Mouse (Mus musculus) myocyte (in vitro differentiated cells): ENCODE results near the gene Zfp82. TPM values are rescaled to one million over a fixed set of nuclear protein-coding genes. Genes with fewer than 3 reads are reported as not detected.

Experiments used
- H3K27me3 ChIP-seq: one replicate; pipeline ENCODE4 v1.6.1; 2011; ENCODE audit not compliant: control insufficient read depth, insufficient read depth, insufficient read length
- H3K36me3 ChIP-seq: one replicate; pipeline ENCODE4 v1.6.1; 2011; ENCODE audit not compliant: control insufficient read depth, insufficient read depth
- H3K4me2 ChIP-seq: one replicate; pipeline ENCODE4 v1.6.1; 2011; ENCODE audit warnings: low read depth, control low read depth
- H3K4me3 ChIP-seq: one replicate; pipeline ENCODE4 v1.5.1; 2011; ENCODE audit warnings: mild to moderate bottlenecking, control low read depth, moderate library complexity
- H3K79me2 ChIP-seq: one replicate; pipeline ENCODE4 v1.6.1; 2011; ENCODE audit not compliant: control insufficient read depth, insufficient read depth
- H3ac ChIP-seq: one replicate; pipeline ENCODE4 v1.6.1; 2011; ENCODE audit not compliant: control insufficient read depth, insufficient read length
- CEBPB ChIP-seq: IDR thresholded peaks from 2 replicates; pipeline ENCODE4 v1.6.1; 2011; ENCODE audit warnings: mild to moderate bottlenecking, moderate library complexity; ENCODE audit not compliant: poor library complexity, insufficient read depth, severe bottlenecking
- E2F4 ChIP-seq: IDR thresholded peaks from one replicate; pipeline ENCODE4 v1.6.1; 2011; ENCODE audit warnings: mild to moderate bottlenecking, control low read depth, moderate library complexity; ENCODE audit not compliant: insufficient read depth
- MAX ChIP-seq: IDR thresholded peaks from one replicate; pipeline ENCODE4 v1.6.1; 2011; ENCODE audit warnings: low read depth, mild to moderate bottlenecking, control low read depth
- MYOD1 ChIP-seq, 3 experiments: IDR thresholded peaks; one replicate each; pipeline ENCODE4 v1.6.1; 2011; ENCODE audit warnings: control low read depth in 2 of 3, low read depth in 2 of 3, mild to moderate bottlenecking in 2 of 3, moderate library complexity in 1 of 3; ENCODE audit not compliant: insufficient read length in 2 of 3, control insufficient read depth in 1 of 3
- MYOG ChIP-seq, 3 experiments: IDR thresholded peaks; one replicate each; pipeline ENCODE4 v1.6.1; 2011; ENCODE audit warnings: control low read depth in 2 of 3, low read depth in 2 of 3, mild to moderate bottlenecking in 2 of 3; ENCODE audit not compliant: insufficient read length in 2 of 3, control insufficient read depth in 1 of 3, insufficient read depth in 1 of 3
- POLR2A ChIP-seq: IDR thresholded peaks from one replicate; pipeline ENCODE4 v1.6.1; 2011; ENCODE audit warnings: low read depth, mild to moderate bottlenecking, control low read depth, moderate library complexity; ENCODE audit not compliant: insufficient read length
- POLR2AphosphoS2 ChIP-seq: IDR thresholded peaks from one replicate; pipeline ENCODE4 v1.6.1; 2011; ENCODE audit warnings: low read depth, control low read depth; ENCODE audit not compliant: insufficient read length
- REST ChIP-seq: IDR thresholded peaks from one replicate; pipeline ENCODE4 v1.6.1; 2011; ENCODE audit warnings: mild to moderate bottlenecking, control low read depth, moderate library complexity; ENCODE audit not compliant: insufficient read depth, insufficient read length
- SRF ChIP-seq: IDR thresholded peaks from one replicate; pipeline ENCODE4 v1.6.1; 2011; ENCODE audit warnings: low read depth; ENCODE audit not compliant: control insufficient read depth, insufficient read length
- TCF12 ChIP-seq: IDR thresholded peaks from one replicate; pipeline ENCODE4 v1.6.1; 2011; ENCODE audit warnings: mild to moderate bottlenecking, control low read depth; ENCODE audit not compliant: poor library complexity, insufficient read depth, severe bottlenecking
- TCF3 ChIP-seq: IDR thresholded peaks from one replicate; pipeline ENCODE4 v1.6.1; 2011; ENCODE audit warnings: low read depth, control low read depth; ENCODE audit not compliant: insufficient read length
- USF1 ChIP-seq: IDR thresholded peaks from one replicate; pipeline ENCODE4 v1.6.1; 2011; ENCODE audit warnings: low read depth, mild to moderate bottlenecking, control low read depth, moderate library complexity
- polyA plus RNA-seq: library from polyadenylated mRNA; unstranded; fragments of >200 nt; fragmentation: generic; extraction: Trizol; gene quantifications from one replicate; pipeline ENCODE4 v1.2.1, GENCODE M21; 2012; ENCODE audit warnings: missing spikeins

The Zfp82 gene
- polyA plus RNA-seq, 1 experiment = 2.8 TPM

DNA sequence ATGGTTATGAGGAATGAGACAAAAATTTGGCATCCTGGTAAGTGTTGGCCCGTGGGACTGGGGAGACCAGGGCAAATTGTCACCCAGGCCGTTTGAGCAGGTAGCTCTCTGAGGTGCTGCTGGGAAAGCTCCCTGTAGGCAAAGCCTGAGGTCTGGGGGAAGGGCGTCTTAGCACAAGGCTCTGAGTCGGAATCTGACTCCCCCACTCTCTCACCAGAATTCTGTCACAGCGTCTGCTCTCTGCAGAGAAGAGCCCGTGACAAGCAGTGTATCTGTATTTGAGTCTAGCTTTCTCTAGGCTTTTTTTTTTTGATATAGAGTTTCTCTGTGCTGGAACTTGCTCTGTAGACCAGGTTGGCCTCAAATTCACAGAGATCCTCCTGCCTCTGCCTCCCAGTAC lies 55.5 kb downstream of the Zfp82 start:
- Histone ChIP-seq H3K36me3 (peaks cover 67% of the 10 kb centered on the region), H3K79me2 (peaks cover 33% of the 10 kb centered on the region), H3K27me3 (no peaks in the 10 kb centered on the region), H3ac (no peak overlapping the region), H3K4me3 (no peak overlapping the region), H3K4me2 (no peak overlapping the region)
- TF ChIP-seq POLR2AphosphoS2 = no peak
- no peak for TF ChIP-seq MYOG (IDR thresholded peaks at IDR 0.05; ENCODE audit: control insufficient read depth in 1 of 3, insufficient read depth in 1 of 3, insufficient read length in 2 of 3, low read depth in 2 of 3)
- no peak for TF ChIP-seq MAX
- TF ChIP-seq MYOD1 (IDR thresholded peaks at IDR 0.05; ENCODE audit: control insufficient read depth in 1 of 3, insufficient read length in 2 of 3, low read depth in 2 of 3) = no peak

DNA sequence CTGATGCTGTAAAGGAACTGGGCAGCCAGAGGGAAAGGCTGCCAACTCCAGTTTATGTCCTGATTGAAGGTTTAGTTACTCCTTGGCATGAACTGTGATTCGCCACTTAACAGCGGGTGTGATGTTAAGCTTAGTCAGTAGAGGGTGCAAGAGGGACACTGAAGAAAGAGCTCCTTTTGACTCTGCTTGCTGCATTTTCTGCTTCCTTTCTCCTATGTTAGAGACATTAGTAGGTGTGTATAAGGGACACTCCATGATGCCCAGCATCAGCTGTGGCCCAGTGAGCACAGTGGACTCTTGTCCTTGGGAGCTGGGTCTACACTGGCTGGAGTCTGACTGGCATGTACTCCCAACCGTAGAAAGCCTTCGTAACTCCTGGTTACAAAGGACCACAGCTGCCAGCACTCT lies 59.7 kb downstream of the Zfp82 start:
- no peak for TF ChIP-seq SRF
- TF ChIP-seq POLR2AphosphoS2 = peak; percentile 25
- peaks cover 41% of the 10 kb centered on the region for H3K36me3 ChIP-seq
- peaks cover 44% of the 10 kb centered on the region for H3K79me2 ChIP-seq
- no peaks in the 10 kb centered on the region for H3K27me3 ChIP-seq
- H3K4me3 ChIP-seq = no peak overlapping the region
- no peak overlapping the region for H3K4me2 ChIP-seq
- no peak overlapping the region for H3ac ChIP-seq

DNA sequence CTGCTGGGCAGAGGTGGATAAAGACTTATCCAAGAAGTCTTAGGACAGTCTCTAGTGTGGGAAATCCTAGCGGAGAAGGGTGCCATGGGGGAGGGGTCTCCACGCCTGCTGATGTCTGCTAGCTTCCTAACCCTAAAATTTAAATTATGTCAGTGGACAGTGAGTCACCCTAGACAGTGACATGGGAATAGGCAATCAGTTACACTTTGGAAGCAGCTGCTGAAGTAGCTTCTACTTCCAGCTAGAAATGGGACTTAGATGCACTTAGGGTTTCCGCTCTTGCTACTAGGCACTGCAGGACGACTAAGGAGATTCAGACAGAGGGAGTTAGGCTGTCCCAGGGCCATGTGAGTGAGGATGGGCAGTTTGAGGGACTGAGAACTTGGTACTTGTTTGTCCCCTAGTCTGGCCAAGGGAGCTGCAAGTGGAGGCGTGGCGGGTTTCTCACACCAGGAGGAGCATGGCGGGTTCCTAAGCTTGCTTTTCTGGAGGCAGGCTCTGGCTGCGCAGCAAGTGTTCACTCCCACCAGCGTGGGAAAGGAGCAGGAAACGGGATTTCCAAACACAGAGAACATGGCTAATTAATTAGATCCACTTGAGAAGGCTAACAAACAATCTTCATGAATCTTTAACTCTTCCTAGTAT lies 62.0 kb downstream of the Zfp82 start:
- H3K27me3 ChIP-seq = no peaks in the 10 kb centered on the region
- H3K79me2 ChIP-seq = peaks cover 44% of the 10 kb centered on the region
- peaks cover 23% of the 10 kb centered on the region for H3K36me3 ChIP-seq
- no peak overlapping the region for H3ac ChIP-seq
- peak overlapping the region; percentile 88 for H3K4me2 ChIP-seq
- peak; percentile 43 for TF ChIP-seq POLR2A
- peak in 2 of 3 experiments; percentile 44 to 74 for TF ChIP-seq MYOD1 (IDR thresholded peaks at IDR 0.05; ENCODE audit: control insufficient read depth in 1 of 3, insufficient read length in 2 of 3, low read depth in 2 of 3)
- TF ChIP-seq USF1 = no peak
- TF ChIP-seq TCF3 = no peak
- TF ChIP-seq SRF = no peak
- no peak for TF ChIP-seq REST
- no peak for TF ChIP-seq POLR2AphosphoS2
- TF ChIP-seq CEBPB = no peak
- H3K4me3 ChIP-seq = no peak overlapping the region

DNA sequence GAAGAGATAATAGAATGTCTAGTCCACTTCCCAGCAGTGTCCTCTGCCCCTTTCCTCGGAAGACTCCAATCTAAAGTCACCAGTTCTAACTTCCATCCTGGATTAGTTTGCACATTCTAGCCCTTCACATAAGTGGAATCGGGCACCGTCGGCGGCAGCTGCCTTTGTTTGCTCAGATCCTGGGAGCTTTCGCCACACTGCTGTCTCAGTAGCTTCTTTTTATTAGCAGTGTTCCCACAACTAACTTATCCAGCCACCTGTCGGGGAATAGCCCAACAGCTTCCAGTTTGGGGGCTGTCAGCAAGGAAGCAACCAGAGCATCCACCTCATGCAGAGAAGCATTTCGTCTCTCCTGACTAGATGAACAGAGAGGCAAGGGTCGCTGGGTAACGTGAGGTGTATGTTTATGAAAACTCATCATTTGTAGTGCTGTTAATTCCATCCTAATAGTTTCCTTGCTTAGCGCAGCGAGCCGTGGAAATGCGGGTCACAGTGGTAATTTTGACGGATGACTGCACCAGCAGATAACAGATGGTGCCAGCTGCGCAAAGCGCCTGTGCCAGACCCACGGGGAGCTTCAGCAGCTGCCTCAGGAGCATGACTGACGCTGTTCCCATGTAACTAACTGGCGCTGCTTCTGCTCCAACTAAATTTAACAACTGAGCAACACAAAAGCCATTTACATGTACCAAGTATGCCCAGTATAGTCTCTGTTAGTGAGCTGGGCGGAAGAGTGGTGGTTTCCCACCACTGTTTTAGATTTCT lies 63.2 kb downstream of the Zfp82 start:
- Histone ChIP-seq H3K36me3 (peaks cover 26% of the 10 kb centered on the region), H3ac (no peak overlapping the region), H3K79me2 (peaks cover 44% of the 10 kb centered on the region), H3K27me3 (no peaks in the 10 kb centered on the region), H3K4me2 (peak overlapping the region; percentile 88), H3K4me3 (peak overlapping the region; percentile 2)
- no peak for TF ChIP-seq USF1
- no peak for TF ChIP-seq SRF
- TF ChIP-seq TCF12 = peak; percentile 100
- TF ChIP-seq MAX = peak; percentile 13
- peak; percentile 98 to 99 (median 98) for TF ChIP-seq MYOG (IDR thresholded peaks at IDR 0.05; ENCODE audit: control insufficient read depth in 1 of 3, insufficient read depth in 1 of 3, insufficient read length in 2 of 3, low read depth in 2 of 3)
- peak; percentile 33; the same call in 1 of the 2 replicates for TF ChIP-seq CEBPB
- no peak for TF ChIP-seq POLR2A
- TF ChIP-seq TCF3 = peak; percentile 98
- peak; percentile 31 for TF ChIP-seq POLR2AphosphoS2
- TF ChIP-seq E2F4 = no peak
- TF ChIP-seq MYOD1 (IDR thresholded peaks at IDR 0.05; ENCODE audit: control insufficient read depth in 1 of 3, insufficient read length in 2 of 3, low read depth in 2 of 3) = peak; percentile 99 to 100 (median 99)

DNA sequence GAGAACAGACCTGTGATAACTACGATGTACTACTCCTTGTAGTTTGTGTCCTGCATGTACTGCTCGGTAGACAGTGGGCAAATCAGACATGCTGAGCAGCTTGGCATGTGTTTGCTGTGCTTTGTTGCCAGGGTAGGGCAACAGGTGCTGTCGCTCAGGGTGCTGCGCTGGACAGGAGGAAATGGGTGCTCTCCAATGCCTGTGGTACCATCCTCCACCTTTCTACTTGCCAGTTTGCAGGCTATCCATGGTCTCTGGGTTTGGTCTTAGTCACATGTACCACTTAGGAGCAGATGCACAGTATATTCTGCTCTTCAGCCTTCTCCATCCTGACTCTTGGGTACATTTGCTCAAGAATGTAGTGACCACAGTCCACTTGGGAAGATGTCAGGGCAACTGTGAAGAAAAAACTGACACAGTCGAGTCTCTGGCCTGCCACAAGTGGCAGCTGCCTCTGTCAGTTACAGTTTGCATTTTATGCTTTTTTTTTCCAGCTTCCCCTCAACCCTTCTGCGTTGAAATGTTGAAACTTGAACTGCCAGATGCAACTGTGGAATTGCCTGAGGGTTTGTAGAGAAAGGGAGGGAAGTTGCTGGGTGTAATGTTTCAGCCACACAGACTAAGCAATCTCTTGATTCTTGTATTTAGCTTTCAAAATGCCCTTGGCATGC lies 64.5 kb downstream of the Zfp82 start:
- H3K4me3 ChIP-seq = peak overlapping the region; percentile 2
- no peak for TF ChIP-seq E2F4
- peak; percentile 44 for TF ChIP-seq USF1
- TF ChIP-seq POLR2A = peak; percentile 50
- peak; percentile 43; the same call in 1 of the 2 replicates for TF ChIP-seq CEBPB
- peak; percentile 98 to 99 (median 99) for TF ChIP-seq MYOD1 (IDR thresholded peaks at IDR 0.05; ENCODE audit: control insufficient read depth in 1 of 3, insufficient read length in 2 of 3, low read depth in 2 of 3)
- TF ChIP-seq REST = peak; percentile 46
- TF ChIP-seq SRF = no peak
- peak; percentile 76 for TF ChIP-seq TCF12
- peak; percentile 78 to 96 (median 94) for TF ChIP-seq MYOG (IDR thresholded peaks at IDR 0.05; ENCODE audit: control insufficient read depth in 1 of 3, insufficient read depth in 1 of 3, insufficient read length in 2 of 3, low read depth in 2 of 3)
- TF ChIP-seq POLR2AphosphoS2 = peak; percentile 70
- peak; percentile 76 for TF ChIP-seq TCF3
- TF ChIP-seq MAX = no peak
- H3K27me3 ChIP-seq = no peaks in the 10 kb centered on the region
- peaks cover 45% of the 10 kb centered on the region for H3K79me2 ChIP-seq
- H3ac ChIP-seq = no peak overlapping the region
- H3K36me3 ChIP-seq = peaks cover 23% of the 10 kb centered on the region
- H3K4me2 ChIP-seq = peak overlapping the region; percentile 73
